Mouse (Mus musculus) bone marrow macrophage, adult 2 months (primary cell): Measurements from ENCODE around the gene Chrm3.

Source experiments
- CTCF ChIP-seq: IDR thresholded peaks from 2 replicates; pipeline ENCODE4 v1.5.1; 2012; ENCODE audit warnings: low read depth, mild to moderate bottlenecking, low read length, moderate library complexity
- POLR2A ChIP-seq: IDR thresholded peaks from 2 replicates; pipeline ENCODE4 v1.6.1; 2012; ENCODE audit warnings: mild to moderate bottlenecking, low read depth, low read length, borderline replicate concordance

DNA sequence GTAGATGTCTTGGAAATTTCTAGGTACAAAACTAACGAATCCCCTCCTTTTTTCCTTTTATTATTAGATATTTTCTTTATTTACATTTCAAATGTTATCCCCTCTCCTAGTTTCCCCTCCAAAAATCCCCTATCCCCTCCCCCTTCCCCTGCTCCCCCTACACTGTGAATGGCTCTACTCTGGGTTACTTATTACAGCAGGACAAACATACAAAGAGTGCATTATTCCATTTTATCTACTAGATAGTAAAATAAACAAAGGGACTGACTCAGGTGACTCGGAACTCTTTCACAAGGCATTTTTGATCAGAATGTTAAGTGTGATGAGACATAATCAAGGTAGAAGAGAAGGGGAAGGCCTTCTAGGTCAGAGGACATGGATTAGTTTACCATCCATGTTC is 148.5 kb downstream of the Chrm3 start:
- TF ChIP-seq CTCF (no peak), POLR2A (no peak)
